Mouse (Mus musculus): ENCODE data around the gene Uba52. TPM values are rescaled to one million over a fixed set of nuclear protein-coding genes. Genes with fewer than 3 reads are reported as not detected.
A peak's percentile ranks its signal among the peaks of the same experiment; 100 is the strongest.

Uba52 gene
- polyA plus RNA-seq, 1 experiment = 977 TPM

GRCm38 (mm10) chr8:70540013-70540506 lies 29.5 kb upstream of the Uba52 start:
- H3K4me1 ChIP-seq (ENCODE audit: control insufficient read depth, insufficient read depth, insufficient read length, low read length) = peaks cover 31% of the 10 kb centered on the region
- peak overlapping the region; percentile 87 for H3K4me3 ChIP-seq (ENCODE audit: insufficient read depth, low read depth, low read length)
- peak overlapping the region; percentile 89 for H3K27ac ChIP-seq (replicated peaks; ENCODE audit: low read depth, low read length)

- Histone ChIP-seq H3K27ac (replicated peaks; ENCODE audit: low read depth, low read length) (peak within 1 kb of the TSS; percentile 92), H3K4me1 (ENCODE audit: control insufficient read depth, insufficient read depth, insufficient read length, low read length) (peaks cover 26% of the 10 kb centered on the region), H3K4me3 (ENCODE audit: insufficient read depth, low read depth, low read length) (peak within 1 kb of the TSS; percentile 87)
These were observed 28.6 kb upstream of the Uba52 start, which contains the start of gene Ell for GRCm38 (mm10) chr8:70539077-70539813. Ell (plus strand) TSS chr8:70539457.

- H3K27ac ChIP-seq (replicated peaks; ENCODE audit: low read depth, low read length) = peak overlapping the region; percentile 92
- peaks cover 21% of the 10 kb centered on the region for H3K4me1 ChIP-seq (ENCODE audit: control insufficient read depth, insufficient read depth, insufficient read length, low read length)
- peak overlapping the region; percentile 72 for H3K4me3 ChIP-seq (ENCODE audit: insufficient read depth, low read depth, low read length)
These were observed 28.1 kb upstream of the Uba52 start for GRCm38 (mm10) chr8:70538633-70539076.

- peak overlapping the region; percentile 61 for H3K4me3 ChIP-seq (ENCODE audit: insufficient read depth, low read depth, low read length)
- peak overlapping the region; percentile 65 for H3K27ac ChIP-seq (replicated peaks; ENCODE audit: low read depth, low read length)
- peaks cover 16% of the 10 kb centered on the region for H3K4me1 ChIP-seq (ENCODE audit: control insufficient read depth, insufficient read depth, insufficient read length, low read length)
These were observed 27.5 kb upstream of the Uba52 start for GRCm38 (mm10) chr8:70538024-70538579.

GRCm38 (mm10) chr8:70535701-70536100 lies 25.1 kb upstream of the Uba52 start:
- peaks cover 3% of the 10 kb centered on the region; the same call in 1 of the 2 replicates for H3K4me1 ChIP-seq (ENCODE audit: control insufficient read depth, insufficient read depth, insufficient read length, low read length)
- no peak overlapping the region for H3K27ac ChIP-seq (replicated peaks; ENCODE audit: low read depth, low read length)
- H3K4me3 ChIP-seq (ENCODE audit: insufficient read depth, low read depth, low read length) = no peak overlapping the region

- Histone ChIP-seq H3K4me3 (ENCODE audit: insufficient read depth, low read depth, low read length) (no peak overlapping the region), H3K27ac (replicated peaks; ENCODE audit: low read depth, low read length) (no peak overlapping the region), H3K4me1 (ENCODE audit: control insufficient read depth, insufficient read depth, insufficient read length, low read length) (no peaks in the 10 kb centered on the region; the same call in 1 of the 2 replicates)
These were observed 24.6 kb upstream of the Uba52 start for GRCm38 (mm10) chr8:70535221-70535620.

- Histone ChIP-seq H3K4me1 (ENCODE audit: control insufficient read depth, insufficient read depth, insufficient read length, low read length) (peaks cover 2% of the 10 kb centered on the region), H3K27ac (replicated peaks; ENCODE audit: low read depth, low read length) (no peak overlapping the region), H3K4me3 (ENCODE audit: insufficient read depth, low read depth, low read length) (no peak overlapping the region)
These were observed 23.7 kb upstream of the Uba52 start for GRCm38 (mm10) chr8:70534281-70534680.

GRCm38 (mm10) chr8:70530314-70530713 lies 19.7 kb upstream of the Uba52 start:
- Histone ChIP-seq H3K27ac (replicated peaks; ENCODE audit: low read depth, low read length) (no peak overlapping the region), H3K4me1 (ENCODE audit: control insufficient read depth, insufficient read depth, insufficient read length, low read length) (peaks cover 6% of the 10 kb centered on the region), H3K4me3 (ENCODE audit: insufficient read depth, low read depth, low read length) (no peak overlapping the region)

GRCm38 (mm10) chr8:70529741-70530161 lies 19.1 kb upstream of the Uba52 start:
- H3K27ac ChIP-seq (replicated peaks; ENCODE audit: low read depth, low read length) = no peak overlapping the region
- H3K4me3 ChIP-seq (ENCODE audit: insufficient read depth, low read depth, low read length) = no peak overlapping the region
- peaks cover 6% of the 10 kb centered on the region for H3K4me1 ChIP-seq (ENCODE audit: control insufficient read depth, insufficient read depth, insufficient read length, low read length)

GRCm38 (mm10) chr8:70529299-70529698 lies 18.7 kb upstream of the Uba52 start:
- Histone ChIP-seq H3K4me1 (ENCODE audit: control insufficient read depth, insufficient read depth, insufficient read length, low read length) (peaks cover 6% of the 10 kb centered on the region), H3K27ac (replicated peaks; ENCODE audit: low read depth, low read length) (no peak overlapping the region), H3K4me3 (ENCODE audit: insufficient read depth, low read depth, low read length) (no peak overlapping the region; the same call in 1 of the 2 replicates)

- peak overlapping the region; percentile 85 for H3K4me3 ChIP-seq (ENCODE audit: insufficient read depth, low read depth, low read length)
- H3K4me1 ChIP-seq (ENCODE audit: control insufficient read depth, insufficient read depth, insufficient read length, low read length) = peaks cover 9% of the 10 kb centered on the region
These were observed 17.7 kb upstream of the Uba52 start for GRCm38 (mm10) chr8:70528182-70528797.

GRCm38 (mm10) chr8:70527512-70528181 lies 17.0 kb upstream of the Uba52 start, which contains the start of the genes Fkbp8 and Kxd1:
Fkbp8 (plus strand) TSS chr8:70527724.
Kxd1 (minus strand) TSS chr8:70527956.
- Histone ChIP-seq H3K4me3 (ENCODE audit: insufficient read depth, low read depth, low read length) (peak within 1 kb of the TSS; percentile 85), H3K27ac (replicated peaks; ENCODE audit: low read depth, low read length) (peak within 1 kb of the TSS; percentile 82), H3K4me1 (ENCODE audit: control insufficient read depth, insufficient read depth, insufficient read length, low read length) (peaks cover 10% of the 10 kb centered on the region)

More at GRCm38 (mm10) chr8:70528182-70528797, 17.7 kb upstream of the Uba52 start:
- H3K27ac ChIP-seq (replicated peaks; ENCODE audit: low read depth, low read length) = peak overlapping the region; percentile 52

- peaks cover 12% of the 10 kb centered on the region for H3K4me1 ChIP-seq (ENCODE audit: control insufficient read depth, insufficient read depth, insufficient read length, low read length)
- H3K27ac ChIP-seq (replicated peaks; ENCODE audit: low read depth, low read length) = peak overlapping the region; percentile 82
- H3K4me3 ChIP-seq (ENCODE audit: insufficient read depth, low read depth, low read length) = peak overlapping the region; percentile 76
These were observed 16.5 kb upstream of the Uba52 start for GRCm38 (mm10) chr8:70527111-70527511.

GRCm38 (mm10) chr8:70522592-70523403 lies 12.2 kb upstream of the Uba52 start:
- Histone ChIP-seq H3K4me1 (ENCODE audit: control insufficient read depth, insufficient read depth, insufficient read length, low read length) (peaks cover 7% of the 10 kb centered on the region; the same call in 1 of the 2 replicates), H3K27ac (replicated peaks; ENCODE audit: low read depth, low read length) (peak overlapping the region; percentile 91), H3K4me3 (ENCODE audit: insufficient read depth, low read depth, low read length) (peak overlapping the region; percentile 80)

Measured in brown adipose tissue, adult 24 weeks (tissue).